Mouse (Mus musculus) layer of hippocampus, postnatal 36 days (tissue): ENCODE results near the gene Meioc. TPM values are rescaled to one million over a fixed set of nuclear protein-coding genes. Genes with fewer than 3 reads are reported as not detected.

Source experiments
- DNase-seq, 2 experiments: peaks; one replicate each; pipeline ENCODE4 v3.0.0; 2022
- total RNA-seq, 2 experiments: library from RNA; stranded (reverse); gene quantifications; 2 replicates each; pipeline ENCODE4 v1.2.3; 2021

The Meioc gene
- total RNA-seq, result not detected

DNA sequence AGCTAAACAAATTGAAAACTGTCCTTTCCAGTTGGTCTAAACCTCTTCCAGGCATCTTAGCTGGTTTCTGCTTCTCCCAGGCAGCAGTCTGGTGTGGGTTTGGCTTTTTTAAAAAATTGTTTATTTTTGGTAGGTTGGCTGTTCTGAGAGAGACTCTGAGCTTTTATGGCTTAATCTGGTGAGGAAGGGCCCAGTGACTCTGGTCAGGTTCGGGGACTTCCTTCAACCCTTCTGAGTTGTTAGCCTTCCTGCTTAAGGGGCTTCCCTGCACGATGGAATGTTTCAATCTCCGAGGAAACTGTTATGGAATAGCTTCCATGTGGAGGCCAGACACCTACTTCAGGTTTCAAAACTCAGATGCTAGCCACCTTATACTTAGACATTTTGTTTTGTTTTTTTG is at the start of gene Meioc:
Gene Meioc (plus strand): TSS at position 301 of the 400 bp plus-strand sequence.
- DNase-seq, result no peak

DNA sequence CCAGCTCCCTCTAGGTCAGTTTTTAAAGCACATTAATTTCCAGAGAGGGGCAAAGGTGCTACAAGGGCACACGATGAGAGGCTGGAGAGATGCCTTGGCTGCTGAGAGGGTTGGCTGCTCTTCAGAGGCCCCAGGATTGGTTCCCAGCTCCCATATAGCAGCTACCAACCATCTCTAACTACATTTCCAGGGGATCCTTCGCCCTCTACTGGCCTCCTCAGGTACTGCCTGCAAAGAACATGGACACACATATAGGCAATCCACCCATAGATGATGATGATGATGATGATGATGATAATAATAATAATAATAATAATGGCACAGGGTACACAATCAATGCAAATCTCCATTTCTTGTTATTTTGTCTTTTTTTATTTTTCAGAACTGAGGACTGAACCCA is 44.1 kb upstream of the Meioc start:
- no peak for DNase-seq

DNA sequence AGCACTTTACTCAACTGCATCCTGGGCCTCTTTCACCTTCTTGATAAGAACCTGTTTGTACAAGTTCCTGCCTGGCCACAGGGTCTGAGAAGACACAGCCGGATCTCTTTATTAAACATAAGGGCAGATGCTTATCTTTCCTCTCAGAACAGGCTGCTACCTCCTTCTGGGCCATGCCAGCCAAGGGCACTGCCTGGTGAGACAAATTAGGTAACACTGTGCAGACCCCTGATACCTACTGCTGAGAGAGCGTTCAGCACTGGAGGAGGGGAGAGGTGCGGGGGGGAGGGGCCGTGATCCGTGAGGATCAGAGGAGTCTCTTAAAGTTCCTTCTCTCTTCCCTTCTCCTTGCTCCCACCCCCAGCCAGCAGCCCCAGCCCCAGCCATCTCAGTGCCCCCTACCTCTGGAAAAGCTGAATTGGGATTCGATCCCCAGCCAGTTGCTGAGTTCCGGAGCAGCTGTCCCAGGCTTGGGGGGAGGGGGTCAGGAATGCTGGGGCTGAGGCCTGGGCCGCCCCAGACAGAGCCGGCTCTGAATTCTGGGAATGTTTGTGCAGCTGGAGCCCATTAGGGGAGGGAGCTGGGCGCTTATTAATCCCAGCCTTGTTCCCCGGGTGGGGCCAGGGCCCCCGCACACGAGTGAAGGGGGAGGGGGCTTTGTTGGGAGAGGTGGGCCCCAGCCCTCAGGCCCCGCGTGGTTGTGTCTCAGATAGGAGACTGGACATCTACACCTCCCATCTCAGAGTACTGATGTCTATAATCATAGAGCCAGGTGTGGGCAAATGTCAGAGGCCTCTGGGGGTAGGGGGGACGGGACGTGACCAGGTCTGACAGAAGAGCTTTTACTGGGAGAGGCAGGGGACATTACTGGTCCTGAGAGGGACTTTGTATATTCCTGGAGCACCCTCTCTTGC is 39.4 kb upstream of the Meioc start:
- DNase-seq, result no peak

- no peak for DNase-seq
These were observed 38.6 kb upstream of the Meioc start for GRCm38 (mm10) chr11:102624888-102625407.

DNA sequence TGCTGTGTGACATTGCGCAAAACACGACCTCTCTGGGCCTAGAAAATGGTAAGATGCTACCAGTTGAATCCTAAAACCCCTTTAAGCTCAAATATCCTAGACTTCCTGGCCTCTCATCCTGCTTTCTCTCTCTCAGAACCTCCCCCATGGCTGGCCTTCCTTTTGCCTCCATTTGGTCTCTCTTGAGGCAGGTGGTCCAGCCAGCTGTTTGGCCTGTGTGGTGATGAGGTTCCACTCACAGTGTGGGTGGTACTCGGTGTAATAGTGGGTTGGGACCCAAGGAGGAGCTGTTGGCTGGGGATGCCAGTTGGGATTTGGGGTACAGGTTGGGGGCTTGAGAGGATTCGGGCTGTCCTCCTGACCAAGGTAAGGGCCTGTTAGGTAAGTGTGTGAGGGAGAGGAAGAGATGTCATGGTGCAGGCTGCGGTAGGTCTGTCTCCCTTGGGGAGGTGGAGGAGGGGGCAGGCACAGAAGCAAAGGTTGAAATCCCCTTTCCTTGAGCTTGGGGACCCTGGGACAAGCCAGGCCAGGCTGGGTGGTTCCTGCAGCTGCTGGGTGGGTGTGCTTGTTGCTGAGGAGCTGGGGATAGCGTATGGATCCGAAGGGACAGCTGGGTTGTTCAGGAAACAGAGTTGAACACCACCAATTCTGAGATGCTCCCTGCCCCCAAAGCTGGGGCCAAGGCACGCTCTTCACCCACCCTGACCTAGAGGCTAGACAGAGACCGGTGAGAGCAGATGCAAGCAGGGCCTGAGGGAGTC is 36.2 kb upstream of the Meioc start:
- DNase-seq, result no peak

DNA sequence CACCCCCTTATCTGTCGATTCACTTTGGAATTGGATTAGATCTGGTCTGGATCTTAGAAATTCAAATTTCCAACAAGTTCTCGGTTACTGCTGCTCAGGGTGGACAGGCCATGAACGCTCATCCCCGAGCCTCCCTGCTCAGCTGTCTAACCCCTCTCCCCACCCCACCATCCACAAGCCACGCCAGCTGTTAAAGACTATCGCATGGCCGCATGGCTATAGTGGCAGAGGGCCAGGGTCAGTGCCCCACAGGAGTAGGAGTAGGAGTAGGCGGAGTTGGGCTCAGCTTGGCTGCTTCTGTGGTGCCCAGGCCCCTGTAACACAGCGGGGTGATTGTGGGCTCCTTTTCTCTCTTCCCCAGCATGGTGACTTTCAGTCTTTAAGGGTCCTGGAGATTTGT is 35.0 kb upstream of the Meioc start:
- no peak for DNase-seq

DNA sequence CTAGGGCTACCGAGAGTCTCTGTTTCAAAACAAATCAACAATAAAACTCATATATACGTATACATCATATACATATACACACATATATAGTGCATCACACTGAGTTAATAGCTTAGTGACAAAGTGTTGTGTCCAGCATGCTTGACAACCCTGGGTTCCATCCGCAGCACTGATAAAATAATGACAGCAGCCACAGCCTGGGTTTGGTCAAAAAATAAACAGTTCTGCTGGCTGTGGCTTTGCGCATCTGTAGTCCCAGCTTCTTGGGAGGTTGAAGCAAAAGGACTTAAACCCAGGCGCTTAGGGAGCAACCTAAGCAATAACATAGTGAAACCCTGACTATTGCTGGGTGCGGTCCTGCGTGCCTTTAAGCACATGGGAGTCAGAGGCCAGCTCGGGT is 34.1 kb upstream of the Meioc start:
- no peak for DNase-seq

DNA sequence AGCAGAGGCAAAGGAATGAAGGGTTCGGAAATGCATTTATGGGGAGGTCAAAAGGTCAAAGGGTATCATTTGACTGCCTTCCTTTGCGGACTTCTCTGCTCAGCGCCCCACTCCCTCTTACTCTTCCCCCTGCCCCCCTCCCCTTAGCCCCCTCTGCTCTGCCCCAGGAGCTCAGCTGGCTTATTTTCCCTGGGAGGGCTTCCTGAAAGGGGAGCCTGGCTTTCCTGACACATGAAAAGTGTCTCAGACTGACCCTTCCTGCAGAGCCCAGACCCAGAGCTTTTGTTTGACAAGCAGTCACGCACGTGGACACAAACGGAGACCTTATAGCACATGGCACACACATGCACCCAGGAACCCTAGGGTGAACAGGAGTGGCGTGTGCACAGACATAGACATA is 32.8 kb upstream of the Meioc start:
- no peak for DNase-seq

DNA sequence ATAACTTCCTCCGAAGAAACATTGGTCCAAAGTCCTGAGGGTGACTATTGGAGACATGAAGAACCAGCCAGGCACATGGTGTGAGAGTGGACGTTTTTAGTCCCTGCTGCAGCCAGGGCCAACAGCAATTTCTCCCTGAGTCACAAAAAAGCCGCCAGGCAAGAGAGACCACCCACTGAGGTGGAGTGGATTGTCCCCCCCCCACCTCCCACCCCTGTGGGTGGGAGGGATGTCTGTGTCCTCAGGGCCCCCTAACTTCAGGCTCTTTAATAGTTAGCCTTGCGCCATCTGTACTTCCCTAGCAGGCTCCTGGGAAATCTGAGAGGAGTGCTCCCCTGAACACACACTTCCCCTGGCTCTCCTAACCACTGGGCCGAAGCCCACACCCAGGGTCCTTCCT is 32.3 kb upstream of the Meioc start:
- no peak for DNase-seq

DNA sequence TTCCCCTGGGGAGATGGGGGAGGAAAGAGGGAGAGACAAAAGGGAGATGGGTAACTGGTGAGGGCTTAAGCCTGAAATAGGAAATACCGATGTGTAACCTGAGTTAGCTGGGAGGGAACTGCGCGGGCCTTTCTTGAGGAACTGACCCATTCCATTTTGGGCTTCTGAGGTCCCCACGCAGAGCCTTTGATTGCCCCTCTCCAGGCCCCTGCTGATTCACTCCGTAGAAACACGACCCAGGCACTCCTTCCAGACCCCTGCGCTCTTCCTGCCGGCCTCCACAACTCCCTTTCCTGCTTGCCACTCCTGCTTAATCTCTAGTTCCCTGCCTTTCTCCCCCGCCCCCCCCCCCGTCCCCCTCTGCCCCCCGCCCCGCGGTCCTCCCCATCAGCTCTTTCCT is 30.8 kb upstream of the Meioc start:
- DNase-seq, result no peak

DNA sequence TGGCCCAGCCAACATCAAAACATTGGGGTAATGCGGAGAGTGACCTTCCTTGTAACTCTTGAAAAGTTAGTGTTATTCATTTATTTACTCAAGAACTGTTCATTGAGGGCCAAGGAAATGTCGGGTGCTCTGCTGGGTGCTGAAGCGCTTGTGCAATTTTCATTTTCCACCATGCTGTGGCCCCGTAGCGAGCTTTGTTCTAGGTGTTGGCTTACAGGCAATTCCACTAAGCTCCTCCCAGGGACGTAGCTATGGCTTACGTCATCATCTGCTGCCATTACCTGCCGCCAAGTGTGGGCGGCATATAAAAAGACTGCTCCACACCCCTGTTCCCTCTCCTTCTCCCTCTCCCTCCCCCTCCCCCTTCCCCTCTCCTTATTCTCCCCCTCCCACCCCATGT is 30.1 kb upstream of the Meioc start:
- DNase-seq, result no peak

GRCm38 (mm10) chr11:102636887-102637286 is 26.6 kb upstream of the Meioc start:
- DNase-seq, result peak in 1 of 2 experiments; percentile 26

- DNase-seq, result no peak
These were observed 19.6 kb upstream of the Meioc start for GRCm38 (mm10) chr11:102643891-102644382.

GRCm38 (mm10) chr11:102646226-102646625 is 17.3 kb upstream of the Meioc start:
- DNase-seq, result no peak

DNA sequence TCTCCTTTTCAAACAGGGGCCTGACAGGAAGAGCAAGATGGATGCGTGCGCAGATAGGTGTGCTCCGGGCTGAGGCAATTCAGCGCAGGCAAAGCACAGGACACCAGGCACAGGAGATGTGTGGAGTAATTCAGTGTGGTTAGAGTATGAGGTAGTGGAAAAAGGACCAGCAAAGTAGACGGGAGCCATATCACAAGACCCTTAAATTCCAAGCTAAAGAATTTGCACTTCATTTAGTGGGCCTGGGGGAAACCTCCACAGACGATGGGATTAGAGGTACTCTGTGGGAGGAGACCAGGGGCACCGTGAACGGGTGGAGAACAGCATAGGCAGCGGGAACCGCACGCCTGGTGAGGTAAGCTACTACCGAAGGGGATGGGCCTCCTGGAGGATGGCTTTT is 15.6 kb upstream of the Meioc start:
- no peak for DNase-seq

GRCm38 (mm10) chr11:102651381-102651780 is 12.1 kb upstream of the Meioc start:
- peak; percentile 63 to 64 for DNase-seq

DNA sequence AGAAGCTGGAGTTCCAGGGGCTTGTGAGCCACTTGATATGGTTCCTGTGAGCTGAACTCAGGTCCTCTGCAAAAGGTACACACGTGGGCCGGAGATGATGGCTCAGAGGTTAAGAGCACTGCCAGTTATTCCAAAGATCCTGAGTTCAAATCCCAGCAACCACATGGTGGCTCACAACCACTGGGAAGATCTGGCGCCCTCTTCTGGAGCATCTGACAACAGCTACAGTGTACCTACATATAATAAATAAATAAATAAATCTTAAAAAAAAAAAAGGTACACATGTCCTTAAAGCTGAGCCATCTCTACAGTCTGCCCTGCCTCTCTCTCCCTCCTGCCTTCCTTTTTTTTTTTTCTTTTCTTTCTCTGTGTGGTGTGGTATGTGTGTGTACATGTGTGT is 10.7 kb upstream of the Meioc start:
- DNase-seq, result no peak

GRCm38 (mm10) chr11:102655888-102656287 is 7.6 kb upstream of the Meioc start:
- no peak for DNase-seq

DNA sequence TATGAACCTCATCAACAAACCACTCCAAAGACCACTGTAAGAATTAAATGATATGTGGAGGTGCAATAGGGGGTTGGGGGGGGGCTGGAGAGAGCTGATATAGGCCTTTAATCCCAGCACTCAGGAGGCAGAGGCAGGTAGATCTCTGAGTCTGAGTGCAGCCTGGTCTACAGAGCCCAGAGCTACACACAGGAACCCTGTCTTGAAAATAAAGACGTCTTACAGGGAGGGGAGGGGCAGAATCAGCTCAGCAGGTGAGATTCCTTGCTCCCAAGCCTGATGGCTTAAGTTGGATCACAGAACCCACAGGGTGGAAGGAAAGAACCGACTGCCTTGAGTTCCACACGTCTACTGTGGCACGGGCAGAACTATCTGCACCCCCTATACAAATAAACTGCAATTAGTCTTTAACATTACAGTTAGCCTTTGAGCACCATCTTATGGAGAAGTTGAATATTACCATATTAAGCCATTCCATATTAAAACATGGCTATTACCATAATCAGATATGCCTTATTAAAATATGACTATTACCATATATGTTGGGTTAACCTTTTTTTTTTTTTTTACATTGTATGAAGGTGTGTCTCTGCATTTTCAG is 7.1 kb upstream of the Meioc start:
- no peak for DNase-seq

- no peak for DNase-seq
These were observed 6.6 kb upstream of the Meioc start for GRCm38 (mm10) chr11:102656931-102657330.

DNA sequence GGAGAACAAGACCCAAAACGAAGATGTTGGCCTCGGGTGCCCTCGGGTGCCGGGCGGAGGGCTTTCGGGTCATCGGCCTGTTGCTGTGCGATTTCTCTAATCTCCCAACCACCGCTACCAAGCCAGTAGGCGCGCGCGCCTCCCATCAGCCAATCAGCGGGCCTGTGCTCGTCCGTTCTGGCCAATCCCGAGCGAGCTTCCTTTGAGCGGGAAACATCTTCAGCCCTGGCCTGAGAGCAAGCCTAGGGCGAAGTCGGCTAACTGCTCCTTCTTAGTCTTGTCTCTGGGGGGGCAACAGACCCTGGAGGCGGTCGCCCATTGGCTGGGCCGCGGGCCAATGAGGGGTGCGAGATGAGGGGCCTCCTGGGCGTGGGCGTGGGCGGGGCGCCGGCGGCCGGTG is 1.6 kb downstream of the Meioc start:
- DNase-seq, result no peak

DNA sequence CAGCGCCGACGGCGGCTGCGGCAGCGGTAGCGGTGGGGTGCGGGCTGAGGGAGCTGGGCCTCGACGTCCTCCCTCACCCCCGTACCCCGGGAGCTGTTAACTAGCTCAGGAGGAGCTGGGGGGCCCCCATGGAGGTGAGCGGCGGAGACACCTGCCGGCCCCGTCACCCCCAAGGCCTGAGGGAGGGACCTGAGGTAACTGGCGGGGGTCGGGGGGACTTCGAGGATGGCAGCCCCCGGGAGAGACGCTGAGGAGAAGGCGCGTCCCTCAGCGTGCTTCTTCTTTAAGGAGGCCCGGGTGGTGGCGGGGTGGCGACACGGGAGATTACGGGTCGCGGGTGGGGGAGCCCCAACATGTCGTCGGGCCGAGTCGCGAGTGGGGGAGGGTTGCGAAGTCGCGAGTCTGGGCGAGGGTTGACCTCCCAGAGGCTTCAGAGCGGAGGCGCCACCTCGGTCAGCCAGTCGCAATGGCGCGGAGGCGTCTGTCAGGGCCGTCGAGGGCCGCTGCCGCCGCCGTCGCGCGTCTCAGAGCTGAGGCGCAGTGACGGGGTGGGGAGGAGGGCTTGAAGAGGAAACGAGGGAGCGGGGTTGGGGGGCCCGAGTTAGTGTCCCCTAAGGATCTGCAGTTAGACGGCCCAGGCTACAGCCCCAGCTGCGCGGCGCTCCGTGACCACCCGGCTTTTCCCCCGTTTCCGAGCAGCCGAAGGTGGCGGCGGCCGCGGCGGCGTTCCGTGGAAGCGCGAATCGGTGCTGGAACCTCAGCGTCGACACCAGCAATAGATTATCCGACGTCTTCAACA is 2.3 kb downstream of the Meioc start:
- no peak for DNase-seq
